Mouse (Mus musculus) adrenal gland (tissue): ENCODE measurements around the gene Mroh2b.

Source experiments
- intact Hi-C: fragments of 180-260 bp; cut with DNase I; formaldehyde crosslinking; loops from one replicate; pipeline ENCODE4 v1.15.1; 2025
- long read RNA-seq, 2 experiments: library from polyadenylated mRNA; unstranded; transcript quantifications; one replicate each; pipeline ENCODE4 v2.0.0; 2020; ENCODE audit warnings: borderline replicate concordance in 1 of 2; ENCODE audit not compliant: insufficient replicate concordance in 1 of 2

Gene Mroh2b
- long read RNA-seq, experiment 1 = 0 reads
- long read RNA-seq, experiment 2 = 0 reads

- intact Hi-C loops = no loop called here
Measured at GRCm38 (mm10) chr15:4898437-4898836, at the start of gene Mroh2b. Mroh2b (plus strand) TSS chr15:4898737.

GRCm38 (mm10) chr15:4850015-4850414 is 48.5 kb upstream of the Mroh2b start:
- intact Hi-C loops = no loop called here

GRCm38 (mm10) chr15:4894962-4895361 is 3.6 kb upstream of the Mroh2b start:
- intact Hi-C loops = no loop called here

GRCm38 (mm10) chr15:4934731-4935130 is 36.2 kb downstream of the Mroh2b start:
- intact Hi-C loops = no loop called here

- intact Hi-C loops = no loop called here
Measured at GRCm38 (mm10) chr15:4973355-4973754, 74.8 kb downstream of the Mroh2b start.

GRCm38 (mm10) chr15:5002903-5003302 is 104.4 kb downstream of the Mroh2b start:
- intact Hi-C loops = no loop called here

GRCm38 (mm10) chr15:5003503-5004196 is 105.1 kb downstream of the Mroh2b start:
- intact Hi-C loops = no loop called here

- intact Hi-C loops = no loop called here
Measured at GRCm38 (mm10) chr15:5009644-5010107, 111.1 kb downstream of the Mroh2b start.
